Mouse (Mus musculus): ENCODE measurements around the gene Lce3f.

DNA sequence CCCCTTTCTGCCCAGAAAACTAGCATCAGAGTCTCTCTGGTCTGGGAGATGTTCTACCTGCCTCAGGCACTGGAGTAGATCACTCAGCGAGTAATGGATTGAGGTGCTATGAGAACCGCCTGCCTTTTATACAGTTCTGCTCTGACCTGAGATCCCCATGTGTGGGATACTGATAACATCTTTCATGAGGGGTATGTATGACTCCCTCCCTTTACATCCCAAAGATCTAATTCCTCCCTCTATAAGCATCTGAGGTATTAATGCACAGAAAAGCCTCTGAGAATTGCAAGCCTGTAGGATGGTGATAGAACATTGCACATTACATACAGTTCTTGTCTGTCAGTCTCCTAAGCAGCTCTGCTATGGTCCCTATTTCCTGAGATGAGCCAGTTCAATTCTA is 26.9 kb downstream of the Lce3f start, which contains the start of gene Lce1m:
- TF ChIP-seq CHD2 (IDR thresholded peaks at IDR 0.05; ENCODE audit: low read depth, low read length) (no peak), ZC3H11A (IDR thresholded peaks at IDR 0.05; ENCODE audit: borderline replicate concordance, low read depth, low read length) (no peak), HCFC1 (IDR thresholded peaks at IDR 0.05; ENCODE audit: borderline replicate concordance, insufficient read depth, low read length) (no peak), ZNF384 (IDR thresholded peaks at IDR 0.05; ENCODE audit: low read depth, low read length) (no peak), MAFK (IDR thresholded peaks at IDR 0.05; ENCODE audit: insufficient read depth, low read depth, low read length) (no peak)
